Mouse (Mus musculus) kidney, adult 2 months (tissue): ENCODE results near the gene Dnaaf1. TPM values are rescaled to one million over a fixed set of nuclear protein-coding genes. Genes with fewer than 3 reads are reported as not detected.
A peak's percentile ranks its signal among the peaks of the same experiment; 100 is the strongest.

Experiments
- DNase-seq: peaks from one replicate; pipeline ENCODE4 v3.0.0; 2021
- H3K27ac ChIP-seq: fragments of 200-500 bp; 2 replicates; pipeline ENCODE4 v1.5.1; 2012; ENCODE audit warnings: low read depth, low read length, control low read depth, inconsistent platforms; ENCODE audit not compliant: insufficient read depth
- H3K27me3 ChIP-seq: fragments of 200-500 bp; replicated peaks from 2 replicates; pipeline ENCODE4 v1.6.1; 2012; ENCODE audit warnings: mild to moderate bottlenecking, moderate library complexity, low read length, inconsistent platforms; ENCODE audit not compliant: control insufficient read depth, insufficient read depth
- H3K36me3 ChIP-seq: fragments of 200-500 bp; 2 replicates; pipeline ENCODE4 v1.6.1; 2012; ENCODE audit warnings: mild to moderate bottlenecking, moderate library complexity, low read length, inconsistent platforms; ENCODE audit not compliant: control insufficient read depth, insufficient read depth
- H3K4me1 ChIP-seq: fragments of 200-500 bp; 2 replicates; pipeline ENCODE4 v1.6.1; 2011; ENCODE audit warnings: low read length; ENCODE audit not compliant: control insufficient read depth, insufficient read depth
- H3K4me3 ChIP-seq: fragments of 200-500 bp; 2 replicates; pipeline ENCODE4 v1.5.1; 2011; ENCODE audit warnings: mild to moderate bottlenecking, low read depth, low read length, control low read depth; ENCODE audit not compliant: insufficient read depth
- CTCF ChIP-seq: fragments of 200-500 bp; conservative IDR thresholded peaks from 2 replicates; pipeline ENCODE4 v1.5.1; 2011; ENCODE audit warnings: low read depth, mild to moderate bottlenecking, control low read depth, low read length, moderate library complexity, mixed read lengths; ENCODE audit not compliant: insufficient read depth, insufficient read length
- POLR2A ChIP-seq: fragments of 200-500 bp; IDR thresholded peaks from one replicate; pipeline ENCODE4 v1.6.1; 2011; ENCODE audit warnings: low read depth, low read length, control low read depth
- WGBS: fragments of 180-500 bp; shearing (Covaris S2); methylation state at CpG from one replicate; pipeline ENCODE4 v1.1.7; 2018; 5-methylcytosine and 5-hydroxymethylcytosine counted together
- polyA plus RNA-seq: library from polyadenylated mRNA; depleted of rRNA; stranded (reverse); fragments of >200 nt; gene quantifications from 2 replicates; pipeline ENCODE4 v1.2.3, GENCODE M21; 2012

Gene Dnaaf1
- polyA plus RNA-seq, 1 experiment: 0.42 TPM

- no peak overlapping the region for H3K27ac ChIP-seq
Measured at GRCm38 (mm10) chr8:119571135-119571534, 3.9 kb upstream of the Dnaaf1 start.

GRCm38 (mm10) chr8:119572411-119572810, 2.6 kb upstream of the Dnaaf1 start:
- 90% methylated on average over 4 of the region's 4 CpGs for WGBS
- Histone ChIP-seq H3K4me1 (peaks cover 5% of the 10 kb centered on the region; the same call in 1 of the 2 replicates), H3K4me3 (no peak overlapping the region), H3K27ac (no peak overlapping the region), H3K36me3 (no peaks in the 10 kb centered on the region), H3K27me3 (no peaks in the 10 kb centered on the region)
- no peak for DNase-seq
- no peak for TF ChIP-seq CTCF
- no peak for TF ChIP-seq POLR2A

More at GRCm38 (mm10) chr8:119571135-119571534, 3.9 kb upstream of the Dnaaf1 start:
- H3K4me3 ChIP-seq: no peak overlapping the region
- no peak for DNase-seq
- no peak for TF ChIP-seq POLR2A
- TF ChIP-seq CTCF: no peak
- H3K4me1 ChIP-seq: peaks cover 5% of the 10 kb centered on the region; the same call in 1 of the 2 replicates
- no peaks in the 10 kb centered on the region for H3K36me3 ChIP-seq
- 78% methylated on average over 6 of the region's 6 CpGs for WGBS
- H3K27me3 ChIP-seq: no peaks in the 10 kb centered on the region

GRCm38 (mm10) chr8:119575366-119575726, 311 bp downstream of the Dnaaf1 start:
- H3K27me3 ChIP-seq: no peaks in the 10 kb centered on the region
- no peak overlapping the region for H3K27ac ChIP-seq
- WGBS: 2% methylated on average over 16 of the region's 16 CpGs
- no peaks in the 10 kb centered on the region for H3K36me3 ChIP-seq
- TF ChIP-seq POLR2A (no peak), CTCF (no peak)
- H3K4me3 ChIP-seq: peak overlapping the region; percentile 77
- peaks cover 5% of the 10 kb centered on the region; the same call in 1 of the 2 replicates for H3K4me1 ChIP-seq
- DNase-seq: no peak

GRCm38 (mm10) chr8:119579096-119579495, 4.1 kb downstream of the Dnaaf1 start:
- DNase-seq: no peak
- H3K4me3 ChIP-seq: no peak overlapping the region
- TF ChIP-seq CTCF (no peak), POLR2A (no peak)
- H3K36me3 ChIP-seq: no peaks in the 10 kb centered on the region
- no peaks in the 10 kb centered on the region for H3K27me3 ChIP-seq
- WGBS: 64% methylated on average over 13 of the region's 13 CpGs
- no peak overlapping the region for H3K27ac ChIP-seq
- peaks cover 1% of the 10 kb centered on the region; the same call in 1 of the 2 replicates for H3K4me1 ChIP-seq

- no peak for DNase-seq
- no peak for TF ChIP-seq POLR2A
- no peak for TF ChIP-seq CTCF
- Histone ChIP-seq H3K36me3 (no peaks in the 10 kb centered on the region), H3K4me1 (no peaks in the 10 kb centered on the region; the same call in 1 of the 2 replicates), H3K4me3 (no peak overlapping the region), H3K27me3 (no peaks in the 10 kb centered on the region), H3K27ac (no peak overlapping the region)
- WGBS: 86% methylated on average over 5 of the region's 5 CpGs
Measured at GRCm38 (mm10) chr8:119580441-119581161, 5.6 kb downstream of the Dnaaf1 start.

- DNase-seq: no peak
- Histone ChIP-seq H3K27me3 (no peaks in the 10 kb centered on the region), H3K36me3 (no peaks in the 10 kb centered on the region), H3K4me3 (peak overlapping the region; percentile 52), H3K4me1 (no peaks in the 10 kb centered on the region), H3K27ac (no peak overlapping the region)
- TF ChIP-seq POLR2A (no peak), CTCF (no peak)
- 7% methylated on average over 22 of the region's 24 CpGs for WGBS
Measured at GRCm38 (mm10) chr8:119585901-119586300, 10.9 kb downstream of the Dnaaf1 start.

- H3K4me3 ChIP-seq: no peak overlapping the region
- H3K4me1 ChIP-seq: no peaks in the 10 kb centered on the region
- DNase-seq: no peak
- 59% methylated on average over 4 of the region's 4 CpGs for WGBS
- H3K36me3 ChIP-seq: no peaks in the 10 kb centered on the region
- no peak overlapping the region for H3K27ac ChIP-seq
- no peak for TF ChIP-seq CTCF
- TF ChIP-seq POLR2A: no peak
- H3K27me3 ChIP-seq: no peaks in the 10 kb centered on the region
Measured at GRCm38 (mm10) chr8:119588321-119588720, 13.3 kb downstream of the Dnaaf1 start.
